Mouse (Mus musculus): ENCODE data around the gene Gm12184.

DNA sequence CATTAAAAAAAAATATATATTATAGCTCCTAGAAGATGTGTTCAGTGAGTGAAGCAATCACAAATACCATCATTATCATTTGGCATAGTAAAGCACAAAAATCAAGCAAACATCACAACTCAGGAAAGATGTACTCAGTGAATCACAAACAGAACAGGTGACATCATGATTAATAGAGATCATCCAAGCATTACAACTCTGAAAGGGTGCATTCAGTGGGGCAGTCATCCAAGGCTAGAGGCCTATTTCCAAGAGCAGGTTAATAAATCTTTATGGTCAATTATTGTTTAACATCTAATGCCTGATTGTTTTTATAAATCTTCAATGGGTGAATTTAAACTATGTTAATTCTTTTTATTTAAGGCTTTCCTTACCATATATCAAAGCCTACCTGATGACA is 14.3 kb upstream of the Gm12184 start:
- TF ChIP-seq GATA1 (IDR thresholded peaks at IDR 0.05; ENCODE audit: low read length) (no peak), TAL1 (IDR thresholded peaks at IDR 0.05; ENCODE audit: low read length) (no peak)
